Mouse (Mus musculus): ENCODE measurements at regions not wholly inside any gene's neighbourhood (a gene's known extent, or its start where the extent isn't known, plus 50 kb on each side); places are given as distances from the start of the nearest gene placed in this dataset.

GRCm38 (mm10) chr10:21483373-21483772 is 106.3 kb downstream of the Aldh8a1 start:
- DNase-seq = no peak

DNA sequence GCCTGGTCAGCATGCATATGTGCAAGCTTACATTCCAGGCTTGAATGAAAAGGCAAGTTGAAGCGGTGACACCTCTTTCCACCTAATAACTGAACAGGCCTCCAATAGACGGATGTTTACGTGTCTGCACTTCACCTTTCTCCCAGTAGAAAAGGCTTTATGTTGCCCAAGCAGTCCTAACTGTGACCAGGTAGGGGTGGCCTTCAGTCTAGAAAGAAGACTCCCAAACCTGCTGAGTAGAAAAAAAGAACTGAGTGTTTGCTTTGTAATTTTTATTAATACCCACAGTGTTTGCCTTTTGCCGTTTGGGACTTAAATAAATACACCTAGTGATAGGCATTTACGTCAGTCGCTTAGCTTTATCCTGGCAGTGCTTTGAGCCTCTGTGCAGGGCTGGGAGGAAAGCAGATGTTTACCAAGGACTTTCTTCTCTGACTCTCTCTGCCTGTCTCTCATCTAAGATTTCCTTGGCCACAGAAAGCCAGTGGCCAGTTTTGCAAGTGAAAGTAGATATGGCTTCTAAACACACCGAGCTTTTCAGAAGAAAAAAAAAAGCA is 104.5 kb upstream of the 1700020N01Rik start:
- no peak for DNase-seq

DNA sequence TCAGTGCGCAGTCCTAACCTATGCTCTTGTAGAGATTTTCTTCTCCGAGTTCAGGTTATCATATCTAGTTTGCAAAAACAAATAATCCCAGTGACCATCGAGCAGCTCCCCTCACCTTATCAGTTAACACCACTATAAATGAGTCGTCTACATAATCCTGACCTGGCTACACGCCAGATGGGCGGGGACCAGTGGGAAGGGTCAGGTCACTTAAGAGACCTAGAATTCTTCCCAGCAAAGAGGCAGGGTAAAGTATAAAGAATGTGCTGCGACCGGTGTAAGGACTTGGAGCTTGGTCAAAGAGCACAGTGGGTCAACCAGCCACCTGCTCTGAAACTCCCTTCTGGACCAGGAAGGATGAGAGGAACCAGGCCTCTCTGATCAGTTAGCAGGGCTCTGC is 102.0 kb upstream of the 1700020N01Rik start:
- no peak for DNase-seq

DNA sequence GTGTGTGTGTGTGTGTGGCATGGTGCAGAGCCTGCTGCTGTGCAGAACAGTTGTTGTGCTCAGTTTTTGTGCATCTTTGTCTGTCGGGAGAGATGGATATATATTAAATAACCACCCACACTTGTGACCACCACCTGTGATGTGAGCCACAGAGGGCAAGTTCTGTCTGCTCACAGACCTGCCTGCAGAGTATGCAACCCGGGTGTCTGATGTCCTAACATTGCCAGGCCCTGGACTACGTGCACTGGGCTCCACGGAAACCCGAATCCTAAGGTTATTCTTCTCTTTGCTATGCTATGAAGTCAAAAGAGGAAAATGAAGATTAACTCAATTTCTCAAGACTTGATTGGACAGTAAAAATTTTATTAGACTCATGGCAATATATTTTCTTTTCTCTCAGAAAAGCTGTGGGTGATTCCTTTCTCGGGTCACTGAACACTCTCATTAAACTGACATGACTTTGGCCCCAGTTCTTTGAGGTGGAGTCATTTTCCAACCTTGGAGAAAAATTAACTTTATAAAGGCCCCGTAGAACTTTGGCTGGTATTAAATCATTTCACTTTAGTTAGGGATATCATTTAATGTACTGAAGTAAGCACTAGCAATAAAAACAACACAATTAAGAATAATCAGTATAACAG is 100.6 kb upstream of the 1700020N01Rik start:
- DNase-seq = no peak

DNA sequence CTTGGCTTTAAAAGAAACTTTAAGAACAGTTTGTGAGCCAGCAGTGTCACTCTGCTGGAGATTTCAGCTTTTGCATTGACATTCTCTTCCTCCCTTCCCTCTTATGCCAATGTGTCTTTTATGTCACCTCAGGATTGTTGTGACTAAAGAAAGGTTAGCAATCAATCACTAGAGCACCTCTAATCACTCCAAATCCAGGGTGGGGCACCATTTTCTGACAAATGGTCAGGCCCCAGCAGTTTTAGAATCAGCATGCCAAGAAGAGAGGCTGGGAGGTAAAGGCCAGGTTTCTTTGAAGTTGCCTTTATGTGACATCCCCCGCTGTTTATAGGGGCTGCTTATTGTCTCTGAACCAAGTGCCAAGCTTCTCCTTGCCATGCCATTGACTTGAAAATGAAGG is 98.4 kb upstream of the 1700020N01Rik start:
- DNase-seq = no peak

- DNase-seq = no peak
Measured at GRCm38 (mm10) chr10:21497110-21497509, 95.8 kb upstream of the 1700020N01Rik start.

GRCm38 (mm10) chr10:21498143-21498542 is 94.8 kb upstream of the 1700020N01Rik start:
- no peak for DNase-seq

DNA sequence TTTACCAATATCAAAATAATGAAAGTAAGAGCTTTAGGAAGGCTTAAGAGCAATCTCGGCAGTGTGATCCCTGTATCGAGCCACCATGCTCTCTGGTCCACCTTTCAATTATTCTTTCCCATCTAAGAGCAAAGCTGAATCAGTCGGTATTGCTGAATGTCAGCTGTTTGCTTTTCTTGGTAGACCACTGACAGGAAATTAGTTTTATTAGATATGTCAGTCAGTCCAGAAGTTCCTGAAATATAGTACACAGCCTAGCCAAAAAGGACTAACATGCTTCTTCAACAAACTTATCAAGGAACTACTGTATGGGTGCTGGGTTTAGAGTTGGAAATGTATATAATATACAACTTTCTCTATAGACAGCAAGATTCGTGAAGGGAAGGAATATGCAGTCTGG is 91.3 kb upstream of the 1700020N01Rik start:
- no peak for DNase-seq

DNA sequence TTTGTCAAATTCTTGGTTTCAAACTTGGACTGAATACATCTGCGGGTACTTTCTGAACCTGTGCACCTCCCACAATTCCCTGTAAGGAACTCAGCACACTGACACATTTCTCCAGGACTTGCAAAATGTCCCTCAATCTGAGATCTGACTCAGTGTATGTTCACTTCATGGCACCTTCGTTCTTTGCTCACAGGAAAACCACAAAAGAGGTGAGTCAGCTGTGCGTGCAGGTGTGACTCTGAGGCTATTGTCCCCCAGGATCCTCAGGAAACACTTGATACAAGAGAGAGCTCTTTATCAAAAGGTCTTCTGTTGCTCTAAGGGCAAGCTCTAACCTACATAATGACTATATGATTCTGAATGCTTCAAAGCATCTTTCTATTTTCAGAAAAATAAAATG is 88.5 kb upstream of the 1700020N01Rik start:
- peak; percentile 45 to 72 for DNase-seq

DNA sequence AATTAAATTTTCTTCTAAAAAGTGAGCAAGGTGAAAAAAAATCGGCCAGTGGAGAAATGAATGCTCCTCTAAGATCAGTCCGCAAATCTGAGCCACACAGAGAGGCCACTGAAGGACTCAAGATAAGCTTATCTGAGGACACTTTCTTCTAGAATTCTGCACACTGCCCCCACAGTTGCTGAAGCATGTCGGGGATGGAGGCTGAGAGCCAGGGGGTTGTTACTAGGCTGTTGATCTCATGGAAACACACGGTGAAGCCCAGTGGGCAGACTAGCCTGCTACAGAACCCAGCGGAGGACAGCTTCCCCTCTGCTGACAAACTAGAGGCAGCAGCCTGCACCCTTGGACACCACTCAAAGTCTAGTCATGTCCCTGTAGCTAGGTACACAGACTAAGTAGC is 81.6 kb upstream of the 1700020N01Rik start:
- DNase-seq = no peak

DNA sequence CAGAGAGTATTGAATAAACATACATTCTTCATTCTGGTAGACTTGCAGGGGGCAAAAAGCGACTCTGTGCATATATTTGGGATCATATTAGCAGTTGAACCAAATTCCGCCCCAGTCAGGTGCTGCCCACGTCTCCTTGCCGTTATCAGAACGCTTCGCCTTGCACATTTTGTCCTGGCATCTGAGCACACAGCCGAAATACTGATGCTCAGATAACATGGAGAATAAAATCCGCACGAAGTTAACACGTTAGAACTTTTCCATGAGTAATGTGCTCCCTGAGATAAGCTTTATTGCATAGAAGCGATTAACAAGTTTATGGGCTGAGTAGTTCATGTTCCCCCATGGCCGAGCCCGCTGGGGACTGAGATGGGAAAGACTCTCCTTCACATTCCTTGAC is 80.5 kb upstream of the 1700020N01Rik start:
- DNase-seq = no peak

DNA sequence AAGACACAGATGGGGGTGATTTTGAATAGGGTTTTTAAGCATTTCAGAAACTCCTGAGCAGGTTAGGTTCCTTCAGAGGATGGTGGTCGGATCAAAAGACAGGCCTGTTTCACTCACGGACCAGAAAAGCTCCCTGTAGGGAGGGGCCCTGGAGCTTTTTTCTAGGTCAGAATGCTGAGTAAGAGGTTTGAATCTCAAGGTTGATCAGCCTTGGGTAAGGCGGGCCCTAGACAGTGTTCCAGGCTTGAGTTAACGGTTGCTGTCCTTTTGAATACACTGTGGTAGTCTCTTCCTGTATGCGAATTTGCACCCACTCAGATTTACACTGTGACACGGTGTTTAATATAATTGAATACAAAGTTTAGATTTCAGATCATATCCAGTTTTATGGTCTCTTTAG is 75.2 kb upstream of the 1700020N01Rik start:
- no peak for DNase-seq

DNA sequence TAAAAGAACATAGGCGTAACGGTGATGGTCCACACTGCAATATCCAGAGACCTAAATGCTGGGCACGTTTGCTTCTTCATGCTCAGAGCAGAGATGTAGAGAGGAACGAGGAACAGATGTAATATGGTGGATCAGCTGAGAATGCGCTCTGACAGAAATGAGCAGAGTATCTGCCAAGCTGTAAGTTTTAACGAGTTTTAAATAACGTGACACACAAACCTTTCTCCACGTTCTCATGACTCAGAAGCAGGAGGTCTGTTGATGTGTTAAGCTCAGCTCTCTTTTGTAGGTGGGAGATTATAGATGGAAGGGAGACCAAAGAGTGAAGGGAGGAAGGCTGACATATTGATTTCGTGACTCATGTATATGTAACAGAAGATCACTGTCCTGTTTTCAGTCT is 72.1 kb upstream of the 1700020N01Rik start:
- no peak for DNase-seq

DNA sequence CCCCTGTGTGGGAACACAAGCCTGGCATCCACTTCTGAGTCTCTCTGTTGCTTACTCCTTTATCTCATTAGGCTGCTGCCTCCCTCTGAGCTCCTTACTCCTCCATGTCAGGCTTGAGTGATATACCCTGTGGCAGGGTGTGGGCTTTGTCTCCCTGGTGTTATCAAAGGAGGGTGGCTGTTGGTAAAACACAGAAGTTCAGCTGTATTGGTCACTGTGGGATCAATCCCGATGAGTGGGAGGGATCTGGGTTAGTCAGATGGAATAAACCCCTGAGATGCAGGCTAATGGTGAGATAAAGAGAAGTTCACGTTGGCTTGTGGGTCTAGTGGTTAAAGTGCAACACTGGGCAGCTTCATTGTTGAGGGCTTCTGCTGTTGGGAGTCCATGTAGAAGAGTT is 67.4 kb upstream of the 1700020N01Rik start:
- DNase-seq = no peak

DNA sequence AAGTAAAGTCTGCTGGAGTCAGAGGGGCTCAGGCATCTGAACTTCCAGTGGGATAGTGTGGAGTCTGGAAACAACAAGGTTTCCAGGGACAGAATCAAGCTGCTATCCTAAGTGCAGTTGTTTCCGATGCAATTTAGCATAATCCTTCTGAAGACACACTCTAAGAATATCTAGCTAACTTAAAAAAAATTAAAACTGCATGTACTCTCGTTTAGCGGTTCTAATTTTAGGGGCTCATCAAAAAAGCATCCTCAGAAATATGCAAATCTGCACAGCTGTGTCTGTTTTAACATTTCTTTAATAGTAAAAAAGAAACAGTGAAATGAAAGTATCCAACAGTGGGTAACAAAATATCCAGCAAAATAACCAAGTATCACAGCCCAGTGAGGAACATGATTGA is 64.5 kb upstream of the 1700020N01Rik start:
- DNase-seq = no peak

DNA sequence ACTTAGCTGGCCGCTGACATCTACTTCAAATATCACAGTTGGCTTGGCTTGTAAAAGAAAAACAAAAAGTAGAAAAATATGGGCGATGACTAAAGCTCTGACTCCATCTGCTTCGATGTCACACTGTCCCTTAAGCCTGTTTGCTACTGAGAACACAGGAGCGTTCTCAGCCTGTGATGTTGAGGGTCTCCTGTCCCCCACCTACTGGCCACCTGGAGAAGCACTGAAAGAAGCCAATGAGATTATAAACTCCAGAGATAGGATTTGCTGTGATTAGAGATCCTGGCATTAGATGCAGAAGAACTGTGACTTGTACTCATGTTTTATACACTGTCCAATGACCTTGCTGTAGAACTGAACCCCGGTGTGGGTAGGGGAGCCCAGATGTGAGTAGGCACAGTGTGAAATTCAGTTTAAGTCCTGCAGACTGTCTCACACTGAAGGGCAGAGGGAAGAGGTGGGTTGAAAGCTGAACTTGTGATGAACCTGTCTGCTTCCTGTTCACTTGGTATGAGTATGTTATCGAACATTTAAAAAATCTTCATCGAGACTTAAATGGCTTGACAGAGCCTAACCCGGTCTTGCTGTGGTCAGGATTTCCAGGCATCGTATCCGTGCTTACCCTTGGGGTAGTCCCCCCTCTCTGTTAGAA is 63.7 kb upstream of the 1700020N01Rik start:
- peak; percentile 43 to 49 for DNase-seq

GRCm38 (mm10) chr10:21532142-21532541 is 60.8 kb upstream of the 1700020N01Rik start:
- no peak for DNase-seq

GRCm38 (mm10) chr10:21535631-21536030 is 57.3 kb upstream of the 1700020N01Rik start:
- DNase-seq = no peak

DNA sequence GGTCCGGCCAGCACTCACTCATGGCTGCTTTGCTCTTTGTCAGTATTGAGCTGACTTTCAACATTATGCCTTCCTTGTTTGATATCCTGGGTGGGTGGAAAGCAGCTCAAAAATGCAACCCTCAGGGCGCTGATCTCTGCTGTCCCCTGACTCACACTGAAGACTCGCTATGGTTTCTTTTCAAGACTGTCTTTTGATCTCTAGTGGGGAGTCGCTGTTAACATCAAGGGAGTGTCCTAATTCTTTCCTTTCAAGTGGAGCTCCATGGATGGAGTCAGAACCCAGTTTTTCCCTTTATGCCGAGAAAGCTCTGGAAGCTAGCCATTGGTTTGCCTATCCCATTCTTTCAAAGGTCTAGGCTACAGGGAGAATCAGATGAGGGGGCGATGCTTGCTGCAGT is 54.5 kb upstream of the 1700020N01Rik start:
- no peak for DNase-seq
